Mouse (Mus musculus): ENCODE measurements around the gene Ubxn6.
"Not testable (repeated sequence)": the region's sequence is repeated elsewhere in the genome, so short reads cannot be mapped to it uniquely, and the experiment has no call there.

Ubxn6 gene

GRCm38 (mm10) chr17:56102158-56102557, 27.3 kb upstream of the Ubxn6 start:
- no peak for DNase-seq (ENCODE audit: low spot score in 2 of 2)

GRCm38 (mm10) chr17:56100811-56101210, 26.0 kb upstream of the Ubxn6 start:
- no peak for DNase-seq (ENCODE audit: low spot score in 2 of 2)

- no peak for DNase-seq (ENCODE audit: low spot score in 2 of 2)
These were observed 24.1 kb upstream of the Ubxn6 start for GRCm38 (mm10) chr17:56098711-56099572.

- DNase-seq (ENCODE audit: low spot score in 2 of 2), result no peak
These were observed 23.4 kb upstream of the Ubxn6 start for GRCm38 (mm10) chr17:56098180-56098579.

GRCm38 (mm10) chr17:56096883-56097282, 22.1 kb upstream of the Ubxn6 start:
- no peak for DNase-seq (ENCODE audit: low spot score in 2 of 2)

GRCm38 (mm10) chr17:56092794-56093193, 18.0 kb upstream of the Ubxn6 start:
- no peak for DNase-seq (ENCODE audit: low spot score in 2 of 2)

- no peak for DNase-seq (ENCODE audit: low spot score in 2 of 2)
These were observed 17.5 kb upstream of the Ubxn6 start for GRCm38 (mm10) chr17:56092312-56092711.

GRCm38 (mm10) chr17:56080781-56081585, 6.2 kb upstream of the Ubxn6 start:
- DNase-seq (ENCODE audit: low spot score in 2 of 2), result peak; percentile 50 to 60

- no peak for DNase-seq (ENCODE audit: low spot score in 2 of 2)
These were observed 5.1 kb upstream of the Ubxn6 start for GRCm38 (mm10) chr17:56079921-56080320.

- peak; percentile 99 to 100 for DNase-seq (ENCODE audit: low spot score in 2 of 2)
These were observed 4.3 kb upstream of the Ubxn6 start, which contains the start of gene Hdgfl2 for GRCm38 (mm10) chr17:56078880-56079795. Hdgfl2 (plus strand) TSS chr17:56079634.

- DNase-seq (ENCODE audit: low spot score in 2 of 2), result not testable (repeated sequence)
These were observed 3.5 kb upstream of the Ubxn6 start for GRCm38 (mm10) chr17:56078361-56078760.

- DNase-seq (ENCODE audit: low spot score in 2 of 2), result no peak
These were observed 2.7 kb upstream of the Ubxn6 start for GRCm38 (mm10) chr17:56077523-56077922.

GRCm38 (mm10) chr17:56074097-56074826, 566 bp downstream of the Ubxn6 start:
- DNase-seq (ENCODE audit: low spot score in 2 of 2), result peak; percentile 64 to 66

GRCm38 (mm10) chr17:56072243-56072642, 2.6 kb downstream of the Ubxn6 start:
- DNase-seq (ENCODE audit: low spot score in 2 of 2), result no peak

GRCm38 (mm10) chr17:56071126-56071525, 3.7 kb downstream of the Ubxn6 start:
- DNase-seq (ENCODE audit: low spot score in 2 of 2), result no peak

GRCm38 (mm10) chr17:56069066-56069465, 5.8 kb downstream of the Ubxn6 start:
- no peak for DNase-seq (ENCODE audit: low spot score in 2 of 2)

- no peak for DNase-seq (ENCODE audit: low spot score in 2 of 2)
These were observed 8.4 kb downstream of the Ubxn6 start for GRCm38 (mm10) chr17:56066451-56066850.

GRCm38 (mm10) chr17:56065715-56066114, 9.1 kb downstream of the Ubxn6 start:
- not testable (repeated sequence) for DNase-seq (ENCODE audit: low spot score in 2 of 2)

GRCm38 (mm10) chr17:56062081-56062480, 12.7 kb downstream of the Ubxn6 start:
- no peak for DNase-seq (ENCODE audit: low spot score in 2 of 2)

- DNase-seq (ENCODE audit: low spot score in 2 of 2), result no peak
These were observed 17.3 kb downstream of the Ubxn6 start for GRCm38 (mm10) chr17:56057381-56058120.

Measured in frontal cortex, postnatal 14 days (tissue).